Mouse (Mus musculus) T-helper 17 cell (primary cell): Measurements from ENCODE around the gene Stard8.

Experiments
- in situ Hi-C, 2 experiments: fragments of 300-600 bp; cut with MboI, MseI; formaldehyde crosslinking; loops; 1 replicate in 1 of 2; 2 replicates in 1 of 2; pipeline ENCODE4 v1.15.1; 2025; ENCODE audit warnings: high pct_unique_total_duplicates in 2 of 2

The Stard8 gene

DNA sequence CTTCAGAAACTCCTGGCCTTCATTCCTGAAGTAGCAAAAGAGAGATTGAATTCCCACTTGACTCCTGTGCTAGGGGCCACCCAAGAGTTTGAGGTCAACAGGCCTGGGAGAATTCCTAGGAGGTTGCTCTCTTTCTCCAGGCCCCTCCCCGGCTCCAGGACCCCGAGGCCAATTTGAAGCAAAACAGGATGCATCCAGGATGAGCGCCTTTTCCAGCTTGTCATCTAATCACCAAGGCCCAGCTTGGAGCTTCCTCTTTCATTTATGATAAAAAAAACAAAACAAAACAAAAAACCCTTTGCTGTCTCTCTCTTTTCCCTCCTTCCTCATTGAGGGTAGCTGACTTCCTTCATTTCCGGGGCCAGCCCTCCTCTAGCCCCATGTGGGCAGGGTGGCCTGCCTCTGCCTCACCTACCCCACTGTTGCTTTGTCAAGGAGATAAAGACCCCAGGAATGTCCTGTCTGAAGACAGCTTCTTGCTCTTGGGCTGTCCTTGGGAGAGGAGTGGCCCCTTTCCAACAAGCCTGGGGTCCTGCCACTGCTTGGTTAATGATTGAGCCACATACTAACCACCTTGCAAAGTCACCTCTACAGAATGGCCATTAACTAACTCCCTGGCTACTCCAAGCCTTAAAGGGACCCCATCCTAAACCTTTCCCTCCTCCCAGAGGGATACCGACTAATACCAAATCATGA is 43.5 kb downstream of the Stard8 start:
- in situ Hi-C loops = no loop called here

DNA sequence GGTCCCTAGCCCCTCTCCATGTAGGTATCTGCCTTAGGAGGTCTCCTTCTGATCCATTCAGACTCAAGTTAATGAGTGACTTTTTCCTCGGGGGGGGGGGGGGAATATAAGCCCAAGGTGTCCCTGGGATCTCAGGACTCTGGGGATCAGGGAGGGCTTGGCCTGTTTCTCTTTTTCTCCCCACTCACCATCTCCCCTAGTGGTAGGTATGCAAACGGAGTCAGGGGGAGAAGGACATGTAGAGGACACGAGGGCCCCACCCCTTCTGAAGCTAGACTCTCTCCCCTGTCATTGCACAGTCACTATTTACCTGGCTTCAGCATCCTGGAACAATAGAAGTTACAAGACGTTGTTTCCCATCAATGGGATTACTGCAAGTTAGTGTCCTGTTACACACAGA is 45.1 kb downstream of the Stard8 start:
- in situ Hi-C loops = no loop called here

- in situ Hi-C loops = no loop called here
Observed at GRCm38 (mm10) chrX:99049247-99049646, 46.2 kb downstream of the Stard8 start.

DNA sequence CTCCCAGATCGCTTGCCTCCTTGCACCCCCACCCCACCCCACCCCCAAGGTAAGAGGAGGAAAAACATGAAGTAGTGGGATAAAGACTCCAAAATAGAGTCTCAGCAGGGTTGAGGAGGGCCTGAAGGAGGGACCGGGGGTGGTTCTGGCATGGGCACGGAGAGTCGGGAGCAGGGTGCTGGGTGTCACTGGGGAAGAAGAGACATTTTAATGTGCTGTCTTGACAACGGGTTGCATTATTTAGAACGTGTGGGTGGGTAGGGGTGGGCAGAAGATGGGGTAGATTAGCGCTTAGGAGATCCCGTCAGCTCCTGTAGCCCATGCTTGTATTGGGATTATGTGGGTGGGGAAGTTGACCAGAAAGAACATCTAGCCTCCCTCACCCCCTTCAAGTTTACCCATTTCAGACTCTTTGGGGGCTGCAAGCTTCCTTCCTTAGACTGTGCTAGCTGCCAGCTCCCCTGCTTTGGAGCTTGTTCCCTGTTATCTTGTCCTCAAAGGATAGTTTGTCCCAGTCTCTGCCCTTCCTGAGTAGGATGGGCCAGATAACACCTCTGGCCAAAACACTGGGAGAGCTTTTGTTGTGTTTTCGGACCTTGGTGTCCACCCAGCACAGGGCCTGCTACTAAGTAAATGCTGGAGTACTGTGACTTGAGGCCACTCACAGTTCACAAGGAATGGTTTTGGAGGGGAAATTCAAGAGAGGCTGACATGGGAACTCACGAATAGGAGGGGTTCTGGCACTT is 47.9 kb downstream of the Stard8 start:
- in situ Hi-C loops = no loop called here

GRCm38 (mm10) chrX:99052255-99052654 is 49.2 kb downstream of the Stard8 start:
- in situ Hi-C loops = no loop called here

DNA sequence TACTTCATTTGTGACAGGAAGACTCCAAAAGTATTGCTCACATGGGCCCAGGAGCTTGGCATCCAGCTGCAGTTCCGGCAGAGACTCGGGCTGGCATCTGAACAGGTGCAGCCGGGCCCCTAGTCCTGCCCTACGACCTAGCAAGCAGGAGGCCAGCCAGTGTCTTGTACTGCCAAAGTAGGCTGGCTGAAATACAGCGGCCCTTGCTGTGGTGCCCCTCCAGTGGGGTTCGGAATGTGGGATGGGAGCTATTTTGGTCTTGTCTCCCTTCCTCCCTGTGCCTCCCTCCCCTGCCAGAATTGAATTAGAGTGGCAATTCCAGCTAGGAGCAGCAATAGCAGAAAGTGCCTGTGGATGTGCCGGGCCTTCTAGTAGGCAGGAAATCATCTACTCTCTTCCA is 51.5 kb downstream of the Stard8 start:
- in situ Hi-C loops = no loop called here

DNA sequence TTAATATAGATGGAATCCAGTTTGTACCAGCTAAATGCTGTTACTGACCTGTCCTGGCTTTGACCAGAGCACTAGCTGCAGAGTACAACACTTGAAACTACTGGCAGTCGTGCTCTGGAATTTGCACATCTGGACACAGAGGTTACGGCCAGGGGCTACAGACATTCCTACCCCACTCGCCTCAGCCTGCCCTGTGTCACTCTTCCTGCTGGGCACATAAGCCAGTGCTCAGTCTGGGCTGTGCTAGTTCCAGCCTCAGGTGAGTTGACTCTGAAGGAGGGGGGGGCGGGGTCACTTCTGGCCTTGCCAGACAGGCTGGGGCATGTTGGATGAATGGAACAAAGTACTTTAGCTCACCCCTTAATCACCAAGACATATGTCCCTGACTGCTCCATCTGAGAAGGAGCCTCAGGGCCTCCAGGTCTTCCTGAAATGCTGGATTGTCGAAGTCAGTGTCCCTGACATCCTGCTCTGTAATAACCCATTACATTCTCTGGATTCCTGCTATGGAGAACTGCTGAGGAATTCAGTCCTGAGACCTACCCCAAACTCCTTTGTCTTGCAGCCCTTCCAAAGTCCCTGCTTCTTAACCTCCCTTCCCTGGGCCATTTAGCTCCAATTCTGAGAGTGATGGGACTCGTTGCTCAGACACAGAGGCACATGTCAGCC is 54.9 kb downstream of the Stard8 start:
- in situ Hi-C loops = no loop called here

GRCm38 (mm10) chrX:99059119-99059518 is 56.1 kb downstream of the Stard8 start:
- in situ Hi-C loops = no loop called here

- in situ Hi-C loops = no loop called here
Observed at GRCm38 (mm10) chrX:99065582-99065981, 62.5 kb downstream of the Stard8 start.

DNA sequence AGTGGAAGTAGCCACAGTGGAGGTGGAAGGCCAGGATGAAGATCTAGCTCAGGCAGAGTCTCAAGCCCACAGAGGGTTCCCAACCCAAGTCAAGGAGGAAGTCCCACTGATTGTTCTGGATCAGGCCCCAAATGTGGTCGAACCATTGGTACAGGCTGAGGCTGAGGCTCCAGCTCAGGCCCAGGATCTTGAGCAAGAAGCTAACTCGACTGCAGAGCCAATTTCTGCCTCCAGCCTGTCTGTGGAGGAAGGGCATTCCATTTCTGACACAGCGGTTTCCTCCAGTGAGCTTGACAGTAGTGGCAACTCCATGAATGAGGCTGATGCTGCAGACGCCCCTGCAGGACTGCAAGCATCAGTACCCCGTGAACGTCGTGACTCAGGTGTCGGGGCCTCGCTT is 63.5 kb downstream of the Stard8 start:
- in situ Hi-C loops = no loop called here

- in situ Hi-C loops = no loop called here
Observed at GRCm38 (mm10) chrX:99067232-99067631, 64.2 kb downstream of the Stard8 start.

DNA sequence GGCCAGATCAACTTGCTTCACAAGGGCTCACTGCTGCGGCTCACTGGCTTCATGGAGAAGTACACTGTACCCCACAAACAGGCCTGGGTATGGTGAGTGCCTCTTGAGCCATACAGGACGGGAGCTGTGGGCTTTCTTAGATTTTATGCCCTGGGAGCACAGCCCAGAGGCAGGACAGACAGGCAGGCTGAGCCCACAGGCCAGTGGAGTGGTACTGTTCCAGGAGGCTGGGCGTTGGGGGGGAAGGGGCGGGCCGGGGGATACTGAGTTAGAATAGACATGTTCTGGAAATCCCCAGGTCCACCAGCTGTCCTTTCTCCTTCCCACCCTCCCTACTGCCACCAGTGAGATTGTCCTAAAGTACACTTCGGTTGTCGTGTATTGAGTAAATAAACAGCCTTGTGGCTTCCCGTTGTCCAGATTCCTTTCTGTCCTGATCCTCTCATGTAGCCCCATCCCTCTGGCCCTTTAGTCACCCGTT is 64.7 kb downstream of the Stard8 start:
- in situ Hi-C loops = no loop called here

- in situ Hi-C loops = no loop called here
Observed at GRCm38 (mm10) chrX:99071188-99071587, 68.1 kb downstream of the Stard8 start.

DNA sequence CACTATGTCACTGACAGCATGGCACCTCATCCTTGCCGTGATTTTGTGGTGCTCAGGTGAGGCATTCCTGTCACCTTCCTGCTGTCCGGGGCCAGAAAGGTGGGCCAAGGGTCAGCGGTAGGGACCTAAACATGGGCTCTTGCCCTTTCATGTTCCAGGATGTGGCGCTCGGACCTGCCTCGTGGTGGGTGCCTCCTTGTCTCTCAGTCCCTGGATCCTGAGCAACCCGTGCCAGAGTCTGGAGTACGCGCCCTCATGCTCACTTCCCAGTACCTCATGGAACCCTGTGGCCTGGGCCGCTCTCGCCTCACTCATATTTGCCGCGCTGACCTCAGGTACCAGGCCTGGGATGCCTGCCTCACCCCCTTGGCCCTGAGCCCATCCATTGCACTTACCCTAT is 69.5 kb downstream of the Stard8 start:
- in situ Hi-C loops = no loop called here

GRCm38 (mm10) chrX:99075111-99075510 is 72.1 kb downstream of the Stard8 start:
- in situ Hi-C loops = loop anchor here (5.0 kb wide), 1 partner anchor 37 kb away; no protein-coding TSS in a partner anchor

GRCm38 (mm10) chrX:99076460-99076859 is 73.4 kb downstream of the Stard8 start:
- in situ Hi-C loops = loop anchor here (5.0 kb wide), 1 partner anchor 36 kb away; no protein-coding TSS in a partner anchor

- in situ Hi-C loops = loop anchor here (5.0 kb wide), 1 partner anchor 34 kb away; no protein-coding TSS in a partner anchor
Observed at GRCm38 (mm10) chrX:99078374-99078892, 75.4 kb downstream of the Stard8 start.

GRCm38 (mm10) chrX:99092704-99093103 is 89.7 kb downstream of the Stard8 start:
- in situ Hi-C loops = loop anchor here in 1 of 2 experiments (10.0 kb wide), 1 partner anchor 368 kb away; no protein-coding TSS in a partner anchor

DNA sequence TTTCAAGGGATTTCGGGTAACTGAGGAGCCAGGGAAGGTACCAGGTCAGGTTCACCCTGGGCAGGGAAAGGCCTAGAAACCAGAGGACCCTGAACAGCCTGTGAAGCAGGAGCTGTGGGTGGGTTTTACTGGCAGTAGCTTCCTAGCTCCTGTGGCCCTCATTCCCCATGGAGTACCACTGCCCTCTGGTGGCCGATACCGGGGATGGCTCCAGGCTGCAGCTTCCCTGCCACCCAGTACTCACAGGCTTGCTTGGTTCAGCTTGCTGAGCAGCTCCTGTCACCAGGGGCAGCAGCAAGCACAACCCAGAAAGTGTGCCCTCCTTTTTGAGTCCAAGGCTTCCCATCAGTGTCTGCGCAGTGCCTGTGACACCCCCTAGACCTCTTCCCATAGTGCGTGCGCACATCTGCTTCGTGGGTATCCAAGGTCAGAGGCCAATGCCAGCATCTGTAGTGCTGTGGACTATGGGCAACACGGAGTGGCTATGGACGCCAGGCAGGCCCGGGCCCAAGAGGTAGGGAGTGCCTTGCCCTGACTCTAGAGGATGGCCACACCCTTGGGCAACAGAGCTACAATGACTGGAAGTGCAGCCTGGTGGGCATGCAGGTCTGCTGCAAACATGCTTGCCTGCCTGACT is 108.2 kb downstream of the Stard8 start:
- in situ Hi-C loops = loop anchor here (5.0 kb wide), 2 partner anchors 34 to 124 kb away; no protein-coding TSS in a partner anchor

GRCm38 (mm10) chrX:99119510-99119909 is 116.5 kb downstream of the Stard8 start:
- in situ Hi-C loops = no loop called here
